Comparison of ENCODE assay signal across 8 mouse cellular contexts in genomic region chr14:76698718-76699402, GRCm38 (mm10).
A peak's percentile ranks its signal among the peaks of the same experiment; 100 is the strongest.
DNase-seq lines count a peak whose midpoint lies in the region; ATAC-seq lines count a peak whose summit lies in the region.

No protein-coding gene starts in this region.

- H3K4me3 ChIP-seq in embryonic facial prominence, embryonic 15.5 days (replicated peaks), result no peak overlapping the region

- no peak overlapping the region for H3K4me2 ChIP-seq in embryonic facial prominence, embryonic 15.5 days (replicated peaks)

- H3K36me3 ChIP-seq in embryonic facial prominence, embryonic 15.5 days, result no peaks in the 10 kb centered on the region

- H3K4me1 ChIP-seq in embryonic facial prominence, embryonic 15.5 days, result peaks cover 33% of the 10 kb centered on the region

- no peaks in the 10 kb centered on the region for H3K27me3 ChIP-seq in embryonic facial prominence, embryonic 15.5 days

- no peak overlapping the region for H3K9ac ChIP-seq in embryonic facial prominence, embryonic 15.5 days

- WGBS in embryonic facial prominence, embryonic 15.5 days, result 45% methylated on average over 4 of the region's 4 CpGs

- H3K9me3 ChIP-seq in embryonic facial prominence, embryonic 15.5 days (replicated peaks), result no peaks in the 10 kb centered on the region

- H3K27ac ChIP-seq in embryonic facial prominence, embryonic 15.5 days (replicated peaks), result peak overlapping the region; percentile 55

- DNase-seq in ovary, adult 18-20 months (ENCODE audit: low spot score), result peak; percentile 74
- no peak for DNase-seq in ovary, postnatal 10 days (ENCODE audit: low spot score)
- peak; percentile 49 to 68 for DNase-seq in kidney, postnatal 36 days
- peak; percentile 46 to 55 for DNase-seq in urinary bladder, postnatal 36 days (ENCODE audit: low spot score in 2 of 2)
- no peak for DNase-seq in left cerebral cortex, adult 11 months (ENCODE audit: low spot score)
- no peak for DNase-seq in heart, adult 9 months (ENCODE audit: low spot score in 2 of 2)
- no peak for DNase-seq in thymus, postnatal 36 days

- peak; percentile 71 for ATAC-seq in embryonic facial prominence, embryonic 15.5 days (ENCODE audit: insufficient number of reproducible peaks, low FRiP score, low TSS enrichment, low read depth)

Comparison
In these comparisons a context has a peak if more than half of its experiments do, and no peak if none do; other contexts are left out.
1. DNase-seq: peak in ovary, adult 18-20 months (single experiment), kidney, postnatal 36 days (2 of 2) and urinary bladder, postnatal 36 days (2 of 2); none in ovary, postnatal 10 days (single experiment), left cerebral cortex, adult 11 months (single experiment), heart, adult 9 months (0 of 2) and thymus, postnatal 36 days (0 of 2).